Mouse (Mus musculus) CD4-positive, CD25-positive, alpha-beta regulatory T cell, adult 2 months (primary cell): ENCODE measurements around the gene Zc3h7b.
A peak's percentile ranks its signal among the peaks of the same experiment; 100 is the strongest.

Experiments used
- DNase-seq: peaks from one replicate; pipeline ENCODE4 v3.0.0-alpha.2; 2012; ENCODE audit warnings: low read depth, low spot score

The Zc3h7b gene

GRCm38 (mm10) chr15:81739296-81739695, 5.6 kb upstream of the Zc3h7b start:
- no peak for DNase-seq

- DNase-seq, result no peak
These were observed 4.9 kb upstream of the Zc3h7b start for GRCm38 (mm10) chr15:81739924-81740323.

GRCm38 (mm10) chr15:81742368-81742767, 2.5 kb upstream of the Zc3h7b start:
- peak; percentile 50 for DNase-seq

DNA sequence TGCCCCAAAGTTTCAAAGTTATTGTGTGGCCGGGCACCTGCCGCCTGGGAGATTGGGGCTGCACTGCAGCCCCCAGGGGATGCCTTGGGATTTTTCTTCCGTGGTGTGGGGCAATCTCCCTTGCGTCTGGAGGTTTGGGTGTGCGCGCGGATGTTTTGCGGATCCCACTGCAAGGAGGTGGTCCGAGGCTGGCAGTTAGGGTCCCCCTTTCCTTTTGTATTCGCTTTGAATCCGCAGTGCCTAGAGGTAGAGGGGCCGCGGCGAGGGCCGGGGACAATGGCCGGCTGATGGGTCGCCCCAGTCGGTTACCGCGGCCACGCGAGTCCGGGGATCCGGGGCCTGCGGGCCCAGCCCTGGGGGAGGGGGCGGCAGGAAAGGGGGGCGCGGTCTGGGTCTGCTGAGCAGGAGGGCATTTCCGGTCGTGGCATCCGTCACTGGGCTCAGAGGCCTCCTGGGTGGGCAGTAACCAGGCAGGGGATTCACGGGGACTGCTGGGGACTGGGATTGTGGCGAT, 801 bp downstream of the Zc3h7b start:
- peak; percentile 64 for DNase-seq

GRCm38 (mm10) chr15:81749742-81750141, 4.9 kb downstream of the Zc3h7b start:
- no peak for DNase-seq

DNA sequence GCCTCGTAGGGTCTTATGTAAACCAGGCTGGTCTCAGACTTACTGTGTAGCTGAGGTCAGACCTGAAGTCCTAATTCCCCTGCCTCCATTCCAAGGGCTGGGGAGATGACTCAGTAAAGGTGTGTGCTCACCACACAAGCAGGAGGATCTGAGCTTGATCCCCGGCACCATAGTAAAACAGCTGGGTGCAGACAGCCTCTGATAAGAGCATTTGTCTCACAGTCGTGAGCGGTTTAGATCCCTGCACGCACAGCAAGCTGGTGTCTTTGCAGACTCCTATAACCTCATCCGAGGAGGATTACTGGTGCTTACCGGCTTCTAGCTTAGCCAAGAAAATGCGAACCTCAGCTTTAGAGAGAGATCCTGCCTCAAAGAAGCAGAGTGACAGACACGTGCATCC, 8.8 kb downstream of the Zc3h7b start:
- no peak for DNase-seq

GRCm38 (mm10) chr15:81758701-81759100, 13.8 kb downstream of the Zc3h7b start:
- no peak for DNase-seq

GRCm38 (mm10) chr15:81759542-81759941, 14.7 kb downstream of the Zc3h7b start:
- no peak for DNase-seq

- DNase-seq, result no peak
These were observed 15.7 kb downstream of the Zc3h7b start for GRCm38 (mm10) chr15:81760361-81761079.

DNA sequence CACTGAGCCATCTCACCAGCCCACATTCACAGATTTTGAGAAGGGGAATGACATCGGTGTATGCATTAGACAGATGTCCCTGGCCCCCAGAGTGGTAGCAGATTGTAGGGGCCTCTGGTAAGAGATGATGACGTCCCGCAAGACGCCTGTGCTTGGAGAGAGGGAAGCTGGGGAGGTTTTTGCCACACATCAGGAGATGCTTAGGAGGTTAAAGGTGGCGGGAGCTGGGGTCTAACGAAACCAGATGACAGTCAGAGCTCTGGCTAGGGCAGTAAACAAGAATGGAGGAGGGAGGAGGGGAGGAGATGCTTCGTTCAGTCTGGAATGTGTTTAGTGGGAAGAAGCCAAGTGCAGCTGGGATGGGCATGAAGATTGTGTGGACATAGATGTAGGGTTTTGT, 16.5 kb downstream of the Zc3h7b start:
- DNase-seq, result no peak

DNA sequence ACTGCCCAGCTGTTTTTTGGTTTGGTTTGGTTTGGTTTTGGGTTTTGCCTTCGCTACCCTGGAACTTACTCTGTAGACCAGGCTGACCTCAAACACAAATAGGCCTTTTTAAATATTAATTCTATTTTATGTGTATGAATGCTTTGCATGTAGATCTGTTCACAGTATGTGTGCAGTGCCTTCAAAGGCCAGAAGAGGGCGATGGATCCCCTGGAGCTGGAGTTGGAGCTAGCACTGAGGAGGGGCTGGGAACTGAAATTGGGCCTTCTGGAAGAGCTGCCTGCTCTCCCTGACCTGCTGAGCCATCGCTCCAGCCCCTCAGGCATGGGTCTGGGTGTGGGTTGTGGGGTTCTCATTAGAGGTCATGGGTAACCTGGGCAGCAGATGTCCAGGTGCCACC, 17.1 kb downstream of the Zc3h7b start:
- no peak for DNase-seq

DNA sequence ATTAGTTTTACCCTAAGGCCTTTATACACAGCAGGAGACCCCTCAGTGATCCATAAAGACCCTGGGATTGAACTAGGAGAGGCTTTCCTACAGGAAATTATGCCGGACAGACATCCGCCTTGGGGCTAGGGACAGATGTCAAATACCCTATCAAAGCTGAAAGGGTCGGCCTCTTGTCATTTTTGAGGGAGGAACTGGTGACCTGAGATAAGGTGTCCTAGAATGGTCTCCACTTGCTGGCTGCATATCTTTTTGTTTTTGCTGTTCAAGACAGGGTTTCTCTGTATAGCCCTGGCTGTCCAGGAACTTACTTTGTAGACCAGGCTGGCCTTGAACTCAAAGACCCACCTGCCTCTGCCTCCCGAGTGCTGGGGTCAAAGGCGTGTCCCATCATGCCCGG, 19.7 kb downstream of the Zc3h7b start:
- no peak for DNase-seq

GRCm38 (mm10) chr15:81765651-81766050, 20.8 kb downstream of the Zc3h7b start:
- no peak for DNase-seq

DNA sequence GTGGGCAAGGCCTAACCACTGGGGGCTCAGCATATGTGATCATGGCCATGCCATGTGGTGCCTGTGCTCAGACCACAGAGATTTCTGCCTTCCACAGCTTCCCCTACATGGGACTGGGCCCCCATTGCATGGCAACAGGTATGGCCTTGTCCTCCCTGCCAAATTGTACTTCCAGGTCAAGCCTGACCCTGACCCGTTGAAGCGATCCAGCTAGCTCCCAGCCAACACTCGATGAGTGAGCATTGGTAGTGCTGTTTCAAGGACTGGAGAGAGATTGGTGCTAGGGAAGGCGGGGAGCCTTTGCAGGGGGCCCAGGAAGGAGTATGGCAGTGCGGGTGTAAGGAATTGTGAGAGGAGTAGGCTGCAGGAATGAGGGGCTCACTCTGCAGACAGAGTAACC, 21.6 kb downstream of the Zc3h7b start:
- DNase-seq, result no peak

DNA sequence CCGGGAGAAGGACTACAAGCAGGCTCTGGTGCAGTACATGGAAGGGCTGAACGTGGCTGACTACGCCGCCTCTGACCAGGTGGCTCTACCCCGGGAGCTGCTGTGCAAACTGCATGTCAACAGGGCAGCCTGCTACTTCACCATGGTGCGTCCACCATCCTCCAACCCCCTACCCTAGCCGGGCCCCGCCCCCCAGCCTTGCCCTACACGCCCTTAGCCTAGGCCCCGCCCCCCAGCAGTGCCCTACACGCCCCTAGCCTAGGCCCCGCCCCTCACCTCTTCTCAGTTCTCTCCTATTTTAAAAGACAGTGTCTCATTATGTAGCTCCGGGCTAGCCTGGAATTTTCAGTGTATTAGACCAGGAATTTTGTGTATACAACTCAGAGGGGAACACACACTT, 24.2 kb downstream of the Zc3h7b start:
- peak; percentile 13 for DNase-seq

DNA sequence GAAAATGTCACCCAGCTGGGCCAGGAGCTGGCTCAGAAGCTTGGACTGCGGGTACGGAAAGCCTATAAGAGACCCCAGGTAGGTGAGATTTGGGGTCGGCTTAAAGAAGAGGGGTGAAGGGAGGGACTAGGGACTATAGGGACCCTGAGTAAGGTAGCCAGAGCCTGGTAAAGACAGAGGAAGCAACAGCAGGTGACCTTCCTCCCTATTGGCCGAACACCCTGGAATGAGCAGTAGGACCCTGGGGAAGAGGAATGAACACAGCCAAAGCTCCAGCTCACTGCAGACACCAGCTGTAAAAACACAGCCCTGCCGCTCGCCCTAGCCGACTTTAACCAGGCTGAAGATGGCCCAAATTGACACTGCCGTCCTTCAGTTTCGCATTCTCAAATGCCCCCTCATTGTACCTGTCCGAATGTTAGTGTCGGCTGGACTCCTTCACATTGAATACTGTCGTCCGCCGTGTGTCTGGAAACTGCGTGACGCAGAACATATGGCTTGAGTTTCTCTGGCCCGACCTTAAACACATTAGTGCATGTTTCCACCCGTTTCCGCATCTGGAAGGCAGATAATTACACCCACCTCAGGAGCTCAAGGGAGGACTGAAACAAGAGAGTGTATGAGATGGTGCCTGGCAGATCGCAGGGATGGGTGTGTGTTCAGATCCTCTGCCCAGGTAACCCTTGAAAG, 27.7 kb downstream of the Zc3h7b start:
- DNase-seq, result no peak

- DNase-seq, result no peak
These were observed 29.8 kb downstream of the Zc3h7b start for GRCm38 (mm10) chr15:81774505-81775171.

GRCm38 (mm10) chr15:81776631-81777422, 32.0 kb downstream of the Zc3h7b start:
- no peak for DNase-seq

GRCm38 (mm10) chr15:81781816-81782215, 37.0 kb downstream of the Zc3h7b start:
- no peak for DNase-seq

DNA sequence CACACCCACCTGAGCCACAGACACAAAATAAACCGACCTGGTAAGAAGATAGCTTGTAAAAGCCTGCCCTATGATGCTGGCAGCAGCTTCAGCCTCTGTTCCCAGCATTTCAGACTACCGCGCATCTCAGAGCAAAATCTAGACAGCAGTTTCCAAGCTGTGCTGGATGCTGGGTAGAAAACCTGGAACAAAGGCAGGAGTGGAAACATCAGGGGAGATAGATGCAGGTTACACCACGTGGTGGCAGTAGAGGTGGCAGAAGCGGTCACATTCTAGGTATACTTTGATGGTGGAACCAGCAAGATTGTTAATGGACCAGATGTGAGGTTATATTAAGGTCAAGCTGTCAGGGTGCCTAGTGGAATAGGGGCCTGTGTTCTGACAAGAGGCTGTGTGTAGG, 39.9 kb downstream of the Zc3h7b start:
- peak; percentile 15 for DNase-seq

GRCm38 (mm10) chr15:81785701-81786100, 40.8 kb downstream of the Zc3h7b start:
- DNase-seq, result no peak

DNA sequence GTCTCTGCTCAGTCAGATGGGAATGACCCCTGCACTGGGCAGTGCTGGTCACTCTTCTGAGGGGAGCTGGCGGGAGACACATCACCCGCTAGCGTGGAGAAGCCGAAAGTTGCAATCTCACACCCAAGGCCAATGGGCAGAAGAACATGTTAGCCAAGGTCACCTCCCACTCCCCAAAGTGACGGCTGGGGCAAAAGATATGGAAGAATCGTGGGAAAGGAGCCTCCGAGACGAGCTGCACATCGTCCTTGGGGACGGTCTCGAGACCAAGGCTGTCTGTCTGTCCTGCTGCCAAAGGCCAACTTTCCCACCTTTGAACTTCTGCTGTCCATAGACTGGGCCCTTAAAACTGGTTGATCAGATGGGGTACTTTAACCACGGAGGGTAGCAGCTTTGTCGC, 42.7 kb downstream of the Zc3h7b start:
- DNase-seq, result no peak
